Mouse (Mus musculus): ENCODE measurements around the gene Tnpo2.
"Not testable (repeated sequence)": the region's sequence is repeated elsewhere in the genome, so short reads cannot be mapped to it uniquely, and the experiment has no call there.

Gene Tnpo2

DNA sequence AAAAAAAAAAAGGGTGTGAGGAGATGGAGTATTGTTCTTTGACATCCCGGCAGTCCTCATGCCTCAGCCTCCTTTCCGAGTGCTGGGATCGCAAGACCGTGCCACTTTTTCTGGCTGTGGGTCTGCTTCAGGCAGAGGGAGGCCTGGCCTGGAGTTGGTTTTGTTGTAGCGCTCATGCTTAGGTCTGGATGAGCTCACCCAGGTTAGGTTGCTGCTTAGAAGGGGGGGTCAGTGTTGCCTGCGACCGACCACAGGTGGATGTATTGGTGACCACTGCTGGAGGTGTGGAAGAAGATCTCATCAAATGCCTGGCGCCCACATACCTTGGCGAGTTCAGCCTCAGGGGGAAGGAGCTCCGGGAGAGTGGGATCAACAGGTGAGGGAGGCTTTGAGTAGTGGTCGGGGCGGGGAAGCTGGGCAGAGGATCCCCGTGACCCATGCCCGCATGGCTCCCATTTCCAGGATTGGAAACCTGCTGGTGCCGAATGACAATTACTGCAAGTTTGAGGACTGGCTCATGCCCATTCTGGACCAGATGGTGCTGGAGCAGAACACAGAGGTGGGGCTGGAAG lies 36.4 kb downstream of the Tnpo2 start:
- DNase-seq (ENCODE audit: low spot score in 2 of 2), result no peak

DNA sequence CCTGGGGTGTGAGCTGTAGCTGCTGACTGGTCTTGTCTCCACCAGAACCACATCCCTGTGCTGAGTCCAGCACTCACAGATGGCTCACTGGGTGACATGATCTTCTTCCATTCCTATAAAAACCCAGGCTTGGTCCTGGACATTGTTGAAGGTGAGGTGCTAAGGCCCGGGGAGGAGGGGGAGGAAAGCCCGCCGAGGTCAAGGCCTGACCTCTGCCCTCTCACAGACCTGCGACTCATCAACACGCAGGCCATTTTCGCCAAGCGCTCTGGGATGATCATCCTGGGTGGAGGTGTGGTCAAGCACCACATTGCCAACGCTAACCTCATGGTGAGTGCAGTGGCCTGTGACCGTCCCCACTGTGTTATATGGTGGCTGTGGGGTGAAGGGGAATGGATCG lies 37.5 kb downstream of the Tnpo2 start:
- DNase-seq (ENCODE audit: low spot score in 2 of 2), result no peak

DNA sequence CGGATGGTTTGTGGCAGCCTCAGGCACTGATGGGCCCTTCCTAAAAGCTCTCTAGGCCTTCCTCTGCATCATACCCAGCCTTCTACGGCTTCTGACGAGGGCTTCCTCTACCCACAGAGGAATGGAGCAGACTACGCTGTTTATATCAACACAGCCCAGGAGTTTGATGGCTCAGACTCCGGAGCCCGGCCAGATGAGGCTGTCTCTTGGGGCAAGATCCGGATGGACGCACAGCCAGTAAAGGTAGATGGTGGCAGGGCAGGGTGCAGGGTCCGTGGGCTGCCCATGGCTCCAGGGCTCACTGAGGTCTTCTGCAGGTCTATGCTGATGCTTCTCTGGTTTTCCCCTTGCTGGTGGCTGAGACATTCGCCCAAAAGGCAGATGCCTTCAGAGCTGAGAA lies 37.9 kb downstream of the Tnpo2 start:
- no peak for DNase-seq (ENCODE audit: low spot score in 2 of 2)

DNA sequence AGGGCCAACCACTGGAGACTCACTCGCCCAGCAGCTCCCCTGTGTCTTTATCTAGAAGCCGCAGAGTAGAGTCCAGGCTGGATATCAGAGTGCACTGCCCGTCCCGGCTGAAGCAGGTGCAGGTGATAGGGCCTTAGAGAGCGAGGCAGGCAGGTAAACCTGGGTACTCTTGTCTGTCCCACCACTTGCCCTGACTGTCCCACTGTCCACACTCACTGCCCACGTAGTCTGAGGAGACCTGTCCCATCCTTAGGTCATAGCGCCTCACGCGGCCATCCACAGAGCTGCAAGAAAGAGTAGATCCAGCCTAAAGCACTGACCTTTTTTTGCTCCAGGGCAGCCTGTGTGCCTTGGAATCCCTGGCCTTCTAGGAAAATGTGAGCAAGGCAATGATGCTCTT lies 39.3 kb downstream of the Tnpo2 start:
- no peak for DNase-seq (ENCODE audit: low spot score in 2 of 2)

DNA sequence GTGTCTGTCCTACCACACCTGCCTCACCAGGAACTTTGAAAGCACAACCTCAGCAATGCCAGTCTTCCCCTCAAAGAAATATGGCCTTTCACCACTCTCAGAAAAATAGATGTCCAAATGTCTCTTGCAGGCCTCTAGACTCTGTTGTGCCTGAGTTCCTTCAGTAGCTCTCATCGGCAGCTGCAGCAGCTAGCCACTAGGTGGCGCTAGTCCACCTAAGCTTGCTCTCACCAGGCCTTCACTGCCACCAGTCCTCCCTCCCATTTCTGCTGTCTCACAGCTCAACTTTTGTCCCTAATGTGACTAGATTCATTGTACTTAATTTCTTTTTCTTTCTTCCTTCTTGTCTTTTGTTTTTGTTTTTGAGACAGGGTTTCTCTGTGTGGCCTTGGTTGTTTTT lies 40.3 kb downstream of the Tnpo2 start:
- DNase-seq (ENCODE audit: low spot score in 2 of 2), result peak; percentile 60 to 78

DNA sequence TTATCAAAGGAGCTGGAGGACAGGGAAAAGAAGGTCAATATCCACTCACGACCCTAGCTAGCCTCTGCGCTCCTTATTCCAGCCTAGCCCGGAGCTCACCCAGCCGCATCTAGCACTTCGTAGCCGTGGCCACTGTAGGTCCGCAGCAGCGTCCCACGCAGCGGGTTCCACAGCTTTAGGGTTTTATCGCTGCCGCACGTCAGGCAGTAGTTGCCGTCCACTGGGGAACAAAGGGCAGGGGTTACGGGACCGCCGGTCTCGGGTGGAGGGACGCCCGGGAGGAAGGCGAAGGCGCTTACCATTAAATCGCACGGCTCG lies 43.5 kb downstream of the Tnpo2 start:
- no peak for DNase-seq (ENCODE audit: low spot score in 2 of 2)

DNA sequence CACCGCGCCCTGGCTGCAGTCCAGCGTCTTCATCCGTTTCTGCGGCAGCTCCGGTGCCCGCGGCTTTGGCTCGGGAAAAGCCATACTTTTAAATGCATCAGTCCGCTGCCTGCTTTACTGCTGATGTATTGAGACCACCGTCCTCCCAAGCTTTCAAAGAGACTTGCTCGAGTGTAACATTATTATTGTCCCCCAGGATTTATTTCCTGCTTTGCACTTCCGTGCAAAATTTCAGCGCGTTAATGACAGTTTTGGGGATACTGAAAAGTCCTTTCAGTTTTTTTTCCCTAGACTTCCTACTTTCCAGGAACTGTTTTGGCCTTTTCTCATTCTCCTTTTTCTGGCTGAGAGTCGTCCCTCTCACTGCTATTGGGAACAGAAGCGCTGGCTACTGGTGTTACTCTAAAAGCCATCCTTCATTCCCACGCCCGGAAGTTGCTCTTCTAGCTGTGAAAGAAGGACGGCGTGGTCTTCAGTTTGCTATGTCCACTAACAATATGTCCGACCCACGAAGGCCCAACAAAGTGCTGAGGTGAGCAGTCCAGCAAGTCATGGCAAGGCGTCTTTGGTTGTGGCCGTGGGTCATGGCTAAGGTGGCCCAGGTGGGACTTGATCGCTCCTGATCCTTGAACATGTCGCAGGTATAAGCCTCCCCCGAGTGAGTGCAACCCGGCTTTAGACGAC lies 44.0 kb downstream of the Tnpo2 start, which contains the start of gene Wdr83os:
TSS of gene Wdr83os (plus strand) at position 209 of the 684 bp plus-strand sequence.
- peak; percentile 31 to 55 for DNase-seq (ENCODE audit: low spot score in 2 of 2)

DNA sequence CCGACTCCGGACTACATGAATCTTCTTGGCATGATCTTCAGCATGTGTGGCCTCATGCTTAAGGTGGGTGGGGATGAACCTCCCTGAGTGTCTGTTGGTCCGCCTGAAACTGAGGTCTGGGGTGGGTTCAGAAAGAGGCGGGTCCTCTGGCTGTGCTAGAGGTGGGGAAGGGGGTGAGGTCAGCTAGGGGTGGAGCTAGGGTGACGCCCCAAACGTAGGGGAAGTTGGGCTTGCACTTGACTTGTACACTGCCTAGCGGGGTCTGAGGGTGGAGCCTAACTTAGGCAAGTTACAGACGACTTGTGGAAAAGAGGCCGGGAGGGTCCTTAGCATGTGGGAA lies 44.5 kb downstream of the Tnpo2 start, which contains the start of gene Wdr83:
TSS of gene Wdr83 (minus strand) at position 91 of the 340 bp plus-strand sequence.
- DNase-seq (ENCODE audit: low spot score in 2 of 2), result peak; percentile 62 to 72

DNA sequence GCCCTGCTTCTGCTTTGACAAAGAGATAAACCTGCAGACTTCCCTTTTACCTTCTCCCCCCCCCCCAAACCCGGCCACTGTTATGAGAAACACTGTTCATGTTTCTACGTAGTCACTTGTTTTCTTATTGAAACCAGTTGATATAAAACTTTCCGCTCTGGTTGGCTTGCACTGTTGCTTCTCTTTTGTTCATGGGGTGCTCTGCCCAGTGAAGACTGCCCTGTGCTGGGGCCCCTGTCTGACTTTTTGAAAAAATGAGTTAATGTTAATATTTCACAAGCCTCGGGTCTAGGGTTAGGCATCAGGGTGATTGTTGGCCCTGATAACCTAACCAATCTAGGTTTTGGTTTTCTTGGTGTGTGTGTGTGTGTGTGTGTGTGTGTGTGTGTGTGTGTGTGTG lies 45.5 kb downstream of the Tnpo2 start:
- not testable (repeated sequence) for DNase-seq (ENCODE audit: low spot score in 2 of 2)

DNA sequence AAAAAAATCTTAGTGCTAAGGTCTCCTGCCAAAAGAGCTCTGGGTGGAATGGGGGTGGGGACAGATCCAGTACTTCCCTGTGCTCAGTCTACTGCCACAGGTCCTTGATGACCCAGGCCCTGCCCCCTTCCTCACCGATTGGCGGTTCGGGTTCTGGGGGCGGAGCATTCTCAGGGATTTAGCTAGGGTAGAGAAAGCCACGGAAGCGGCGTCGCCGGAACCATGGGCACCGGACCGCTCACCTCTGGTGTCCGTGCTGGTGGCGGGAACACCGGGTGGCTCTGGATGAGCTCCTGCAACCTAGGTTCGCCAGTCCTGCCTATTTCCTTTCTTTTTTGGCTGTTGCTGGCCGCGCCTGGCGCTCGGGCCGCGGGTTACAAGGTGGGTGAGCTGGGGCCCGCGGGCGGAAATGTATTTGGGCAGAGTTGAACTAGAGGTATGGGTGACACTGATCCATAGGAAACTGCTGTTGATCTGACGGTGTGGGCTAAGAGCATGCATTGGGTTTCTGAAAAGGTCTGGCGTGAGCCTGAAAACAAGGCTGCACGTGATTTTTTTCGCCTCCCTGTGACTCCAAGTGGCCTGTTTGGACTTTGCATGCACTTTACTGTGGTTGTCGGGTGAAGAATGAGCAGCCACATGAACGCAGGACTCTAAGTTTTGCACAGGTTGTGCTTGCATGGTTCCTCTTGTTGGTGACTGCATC lies 46.5 kb downstream of the Tnpo2 start, which contains the start of gene Man2b1:
TSS of gene Man2b1 (plus strand) at position 163 of the 706 bp plus-strand sequence.
- DNase-seq (ENCODE audit: low spot score in 2 of 2), result peak; percentile 75 to 79

DNA sequence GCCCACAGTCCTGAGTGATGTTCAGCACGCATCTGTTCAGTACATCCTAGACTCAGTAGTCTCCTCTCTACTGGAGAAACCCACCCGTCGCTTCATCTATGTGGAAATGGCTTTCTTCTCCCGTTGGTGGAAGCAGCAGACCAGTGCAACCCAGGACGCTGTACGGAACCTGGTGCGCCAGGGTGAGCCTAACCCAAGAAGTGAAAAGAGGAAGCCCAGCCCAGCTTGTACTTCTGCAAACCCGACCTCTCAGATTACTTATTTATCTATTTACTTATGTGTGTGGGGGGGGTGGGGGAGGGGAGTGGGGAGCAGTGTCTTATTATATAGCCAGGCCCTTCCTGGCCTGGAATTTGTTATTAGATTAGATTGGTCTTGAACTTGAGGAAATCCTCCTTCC lies 47.9 kb downstream of the Tnpo2 start:
- DNase-seq (ENCODE audit: low spot score in 2 of 2), result no peak

DNA sequence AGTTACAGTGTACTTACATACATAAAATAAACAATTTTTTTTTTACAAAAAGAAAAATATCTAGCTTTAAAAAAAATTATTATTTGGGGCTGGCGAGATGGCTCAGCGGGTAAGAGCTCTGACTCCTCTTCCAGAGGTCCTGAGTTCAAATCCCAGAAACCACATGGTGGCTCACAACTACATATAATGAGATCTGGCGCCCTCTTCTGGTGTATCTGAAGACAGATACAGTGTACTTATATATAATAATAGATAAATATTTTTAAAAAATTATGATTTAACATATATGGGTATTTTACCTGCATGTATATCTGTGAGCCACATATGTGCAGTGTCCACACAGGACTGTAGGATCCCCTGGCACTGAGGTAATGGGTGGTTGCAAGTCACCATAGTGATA lies 49.5 kb downstream of the Tnpo2 start:
- no peak for DNase-seq (ENCODE audit: low spot score in 2 of 2)

DNA sequence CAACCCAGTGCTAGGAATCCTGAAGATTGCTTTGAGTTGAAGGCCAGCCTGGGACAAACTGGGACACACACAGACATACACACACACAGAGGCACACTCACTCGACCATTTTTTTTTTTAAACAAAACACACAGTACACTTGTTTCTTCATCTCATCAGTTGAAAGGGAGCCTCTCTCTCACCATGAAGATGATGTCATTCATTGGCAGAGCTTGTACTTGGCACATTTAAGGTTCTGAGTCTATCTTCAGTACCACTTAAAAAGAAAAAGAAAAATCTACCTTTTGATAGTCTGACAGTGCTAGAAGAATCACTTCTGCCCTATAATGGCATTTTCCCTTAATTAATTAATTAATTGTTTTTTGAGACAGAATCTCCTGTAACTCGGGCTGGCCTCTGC lies 52.1 kb downstream of the Tnpo2 start:
- DNase-seq (ENCODE audit: low spot score in 2 of 2), result no peak

DNA sequence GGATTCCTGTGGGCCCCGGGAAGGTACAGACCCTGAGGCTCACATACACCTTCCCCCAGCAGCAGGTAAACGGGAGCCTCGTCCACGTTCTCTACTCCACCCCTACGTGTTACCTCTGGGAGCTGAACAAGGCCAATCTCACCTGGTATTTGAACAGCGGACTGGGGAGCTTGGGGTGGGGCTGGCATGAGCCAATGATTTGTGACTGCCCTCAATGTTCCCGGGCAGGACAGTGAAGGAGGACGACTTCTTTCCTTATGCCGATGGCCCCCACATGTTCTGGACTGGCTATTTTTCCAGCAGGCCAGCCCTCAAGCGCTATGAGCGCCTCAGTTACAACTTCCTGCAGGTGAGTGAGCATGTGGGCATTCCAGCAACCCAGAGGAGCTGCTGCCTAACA lies 54.1 kb downstream of the Tnpo2 start:
- no peak for DNase-seq (ENCODE audit: low spot score in 2 of 2)

DNA sequence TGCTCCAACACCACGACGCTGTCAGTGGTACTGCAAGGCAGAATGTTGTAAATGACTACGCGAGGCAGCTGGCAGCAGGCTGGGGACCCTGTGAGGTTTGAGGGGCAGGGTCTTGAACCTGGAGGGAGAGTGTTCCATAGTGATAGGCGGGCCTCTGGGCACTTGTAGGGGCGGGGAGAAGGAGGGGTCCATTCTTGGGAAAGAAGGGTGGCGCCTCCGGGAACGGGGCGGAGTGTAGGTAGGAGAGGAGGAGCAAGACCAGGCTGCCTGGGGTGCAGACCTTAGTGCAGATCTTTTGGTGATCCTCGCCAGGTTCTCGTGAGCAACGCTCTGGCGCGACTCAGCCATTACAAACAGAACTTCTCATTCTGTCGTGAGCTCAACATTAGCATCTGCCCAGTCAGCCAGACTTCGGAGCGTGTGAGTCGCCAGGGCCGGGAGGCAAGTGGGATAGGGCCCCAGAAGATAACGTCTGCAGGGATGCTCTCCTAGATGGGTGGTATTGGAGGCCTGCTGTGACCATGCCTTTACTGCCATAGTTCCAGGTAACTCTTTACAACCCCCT lies 54.9 kb downstream of the Tnpo2 start:
- no peak for DNase-seq (ENCODE audit: low spot score in 2 of 2)

DNA sequence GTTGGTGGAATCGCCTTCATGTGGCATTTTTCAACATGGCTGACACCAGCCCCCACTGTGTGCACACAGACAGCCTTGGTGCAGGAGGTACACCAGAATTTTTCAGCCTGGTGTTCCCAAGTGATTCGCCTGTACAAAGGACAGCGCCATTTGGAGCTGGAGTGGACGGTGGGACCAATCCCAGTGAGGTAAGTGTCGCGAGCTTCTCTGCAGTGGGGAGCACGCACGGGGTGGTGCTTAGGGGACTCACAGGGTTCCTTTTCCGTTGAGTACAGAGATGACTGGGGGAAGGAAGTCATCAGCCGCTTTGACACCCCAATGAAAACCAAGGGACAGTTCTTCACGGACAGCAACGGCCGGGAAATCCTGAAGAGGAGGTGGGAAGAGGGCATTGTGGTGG lies 58.3 kb downstream of the Tnpo2 start:
- no peak for DNase-seq (ENCODE audit: low spot score in 2 of 2)

DNA sequence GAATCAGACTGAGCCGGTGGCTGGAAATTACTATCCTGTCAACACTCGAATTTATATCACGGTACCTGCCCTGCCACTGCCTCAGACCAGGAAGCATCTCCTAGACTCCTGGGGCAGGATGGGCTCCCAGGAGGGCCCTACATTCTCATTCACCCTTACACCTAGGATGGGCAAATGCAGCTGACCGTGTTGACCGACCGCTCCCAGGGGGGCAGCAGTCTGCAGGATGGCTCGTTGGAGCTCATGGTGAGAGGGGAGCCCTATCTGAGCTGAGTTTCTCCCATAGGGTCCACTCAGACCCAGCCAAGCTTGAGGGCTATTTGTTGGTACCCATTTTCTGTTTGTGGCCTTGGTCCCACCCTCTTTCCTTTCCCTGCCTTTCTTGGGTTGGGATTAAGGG lies 58.9 kb downstream of the Tnpo2 start:
- DNase-seq (ENCODE audit: low spot score in 2 of 2), result no peak

DNA sequence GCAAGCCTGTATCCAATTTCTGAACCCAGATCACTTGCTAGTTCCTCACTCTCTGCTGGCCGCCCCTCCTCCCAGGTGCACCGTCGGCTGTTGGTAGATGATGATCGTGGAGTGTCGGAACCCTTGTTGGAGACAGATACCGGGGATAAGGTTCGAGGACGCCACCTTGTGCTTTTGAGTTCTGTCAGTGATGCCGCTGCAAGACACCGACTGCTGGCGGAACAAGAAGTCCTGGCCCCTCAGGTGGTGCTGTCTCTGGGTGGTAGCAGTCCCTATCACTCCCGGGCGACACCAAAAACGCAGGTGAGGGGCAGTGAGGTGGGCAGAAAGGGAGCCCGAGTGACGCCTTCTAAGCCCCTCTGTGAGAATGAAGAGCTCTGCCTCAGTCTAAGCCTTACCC lies 59.5 kb downstream of the Tnpo2 start:
- no peak for DNase-seq (ENCODE audit: low spot score in 2 of 2)

DNA sequence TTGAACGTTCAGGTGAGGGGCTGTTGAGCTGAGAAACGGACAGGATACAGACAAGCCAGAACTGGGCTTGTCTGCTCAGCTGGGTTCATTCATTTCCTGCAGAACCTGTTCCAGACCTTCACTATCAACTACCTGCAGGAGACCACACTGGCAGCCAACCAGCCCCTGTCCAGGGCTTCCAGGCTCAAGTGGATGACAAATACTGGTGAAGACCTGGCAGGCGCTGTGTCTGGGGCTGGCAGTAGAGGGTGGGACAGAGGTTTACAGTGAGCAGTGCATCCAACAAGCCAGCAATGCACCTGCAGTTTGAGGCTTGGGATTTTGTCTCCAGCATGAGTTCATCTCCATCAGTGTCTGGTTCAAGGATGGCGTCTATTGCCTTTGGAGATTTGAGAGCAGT lies 60.1 kb downstream of the Tnpo2 start:
- DNase-seq (ENCODE audit: low spot score in 2 of 2), result no peak

DNA sequence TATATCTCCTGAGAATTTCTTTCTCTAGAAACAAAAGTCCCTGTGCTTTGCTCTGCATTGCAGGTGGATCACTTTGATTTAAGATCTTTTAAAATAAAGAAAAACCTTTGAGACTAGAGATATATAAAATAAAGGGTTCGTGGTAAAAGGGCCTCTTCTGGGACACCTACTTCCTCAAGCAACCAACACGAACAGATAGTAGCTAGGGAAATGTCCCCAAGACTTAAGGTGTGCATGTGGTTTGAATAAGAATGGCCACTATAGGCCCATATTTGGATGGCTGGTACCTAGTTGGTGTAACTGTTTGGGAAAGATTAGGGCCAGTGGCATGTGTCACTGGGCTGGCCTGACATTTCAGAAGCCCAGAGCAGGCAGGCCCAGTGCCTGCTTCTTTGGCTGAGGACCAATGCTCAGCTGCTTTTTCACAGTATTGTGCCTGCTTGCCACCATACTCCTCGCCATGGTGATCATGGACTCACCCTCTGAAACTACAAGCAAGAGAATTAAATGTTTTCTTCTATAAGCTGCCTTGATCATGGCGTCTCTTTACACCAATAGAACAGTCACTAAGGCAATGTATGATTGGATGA lies 63.5 kb downstream of the Tnpo2 start:
- DNase-seq (ENCODE audit: low spot score in 2 of 2), result no peak
